ENCODE assay signal across 23 mouse cellular contexts in the genomic region with DNA sequence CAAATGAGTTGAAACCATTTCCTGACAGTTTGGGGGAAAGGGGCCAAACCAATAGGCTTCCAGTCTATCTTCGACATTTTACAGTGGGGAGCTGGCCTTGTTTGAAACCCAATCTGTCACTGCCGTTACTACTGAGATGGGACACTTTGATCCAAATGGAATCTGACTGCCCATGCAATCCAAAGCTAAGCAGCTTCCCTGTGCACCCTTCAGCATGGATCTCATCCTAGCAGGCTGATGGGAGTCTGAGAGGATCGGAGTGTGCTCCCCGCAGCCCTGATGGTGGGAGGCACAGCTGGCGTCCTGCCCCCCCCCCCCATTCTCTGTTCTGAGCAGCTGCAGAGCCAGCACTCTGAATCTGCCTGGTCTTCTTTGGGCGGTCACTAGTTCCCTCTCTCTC.
A peak's percentile ranks its signal among the peaks of the same experiment; 100 is the strongest.
DNase-seq lines count a peak whose midpoint lies in the region; ATAC-seq and TF ChIP-seq lines count a peak whose summit lies in the region.
"Had no signal": no experiment of that assay in that cellular context is flagged by ENCODE, and none has a peak within 500 bp of the region (broad histone marks: within the 10 kb centered on the region; RNA-seq: fewer than 3 reads in every experiment).

No protein-coding gene starts in this region.

- no peak overlapping the region for H3K9ac ChIP-seq in forebrain, embryonic 11.5 days (ENCODE audit: low read length)
- H3K9ac ChIP-seq in forebrain, embryonic 14.5 days (ENCODE audit: low read length) = no peak overlapping the region
- no peak overlapping the region for H3K9ac ChIP-seq in midbrain, embryonic 12.5 days (replicated peaks)
- no peak overlapping the region for H3K9ac ChIP-seq in midbrain, embryonic 16.5 days (ENCODE audit: low read depth, low read length)
- peak overlapping the region; percentile 44; the same call in 1 of the 2 replicates for H3K9ac ChIP-seq in embryonic facial prominence, embryonic 13.5 days
- H3K9ac ChIP-seq in midbrain, postnatal 0 days (replicated peaks; ENCODE audit: low read length, poor library complexity, severe bottlenecking) = no peak overlapping the region
- H3K9ac ChIP-seq: embryonic facial prominence, embryonic 12.5 days; heart, embryonic 13.5 days; neural tube, embryonic 12.5 days had no signal

- no peak overlapping the region for H3K4me3 ChIP-seq in forebrain, embryonic 11.5 days (ENCODE audit: low read depth, low read length)
- H3K4me3 ChIP-seq in forebrain, embryonic 14.5 days (ENCODE audit: low read depth, low read length) = no peak overlapping the region
- no peak overlapping the region for H3K4me3 ChIP-seq in midbrain, embryonic 12.5 days
- H3K4me3 ChIP-seq in midbrain, embryonic 16.5 days (ENCODE audit: low read depth, low read length) = no peak overlapping the region
- no peak overlapping the region for H3K4me3 ChIP-seq in embryonic facial prominence, embryonic 13.5 days
- no peak overlapping the region for H3K4me3 ChIP-seq in midbrain, postnatal 0 days (ENCODE audit: low read depth, low read length)
- H3K4me3 ChIP-seq: embryonic facial prominence, embryonic 12.5 days; heart, embryonic 13.5 days; left cerebral cortex, adult 2 months; neural tube, embryonic 12.5 days had no signal

- peak; percentile 30 for DNase-seq in forebrain, embryonic 11.5 days (ENCODE audit: low spot score)
- DNase-seq in forebrain, embryonic 14.5 days (ENCODE audit: low spot score) = no peak
- DNase-seq in midbrain, postnatal 0 days (ENCODE audit: low spot score) = peak; percentile 86
- DNase-seq in frontal cortex, postnatal 36 days (ENCODE audit: low spot score in 2 of 2) = no peak
- DNase-seq in right cerebral cortex, postnatal 36 days (ENCODE audit: low spot score in 2 of 2) = no peak
- DNase-seq: adrenal gland, postnatal 14 days; cerebellum, adult 11-12 months; gastrocnemius, postnatal 10 days; heart, adult 18-20 months; kidney, adult 9 months; kidney, postnatal 36 days; lung, adult 2 months; lung, postnatal 36 days; right cerebral cortex, postnatal 25 days had no signal

- no peaks in the 10 kb centered on the region for H3K36me3 ChIP-seq in forebrain, embryonic 11.5 days (ENCODE audit: control insufficient read depth, insufficient read depth, low read length)
- no peaks in the 10 kb centered on the region for H3K36me3 ChIP-seq in forebrain, embryonic 14.5 days (ENCODE audit: control insufficient read depth, insufficient read depth, low read length)
- no peaks in the 10 kb centered on the region for H3K36me3 ChIP-seq in midbrain, embryonic 12.5 days
- no peaks in the 10 kb centered on the region for H3K36me3 ChIP-seq in midbrain, embryonic 16.5 days (ENCODE audit: control insufficient read depth, insufficient read depth, low read length)
- H3K36me3 ChIP-seq in embryonic facial prominence, embryonic 13.5 days = no peaks in the 10 kb centered on the region
- H3K36me3 ChIP-seq in midbrain, postnatal 0 days (ENCODE audit: insufficient read depth, low read length) = no peaks in the 10 kb centered on the region
- H3K36me3 ChIP-seq: embryonic facial prominence, embryonic 12.5 days; heart, embryonic 13.5 days; neural tube, embryonic 12.5 days had no signal

- no peak overlapping the region for H3K4me2 ChIP-seq in forebrain, embryonic 11.5 days (ENCODE audit: low read depth, low read length, severe bottlenecking)
- no peak overlapping the region for H3K4me2 ChIP-seq in forebrain, embryonic 14.5 days (ENCODE audit: low read length)
- no peak overlapping the region for H3K4me2 ChIP-seq in midbrain, embryonic 12.5 days (replicated peaks)
- no peak overlapping the region for H3K4me2 ChIP-seq in midbrain, embryonic 16.5 days (ENCODE audit: low read length)
- no peak overlapping the region for H3K4me2 ChIP-seq in embryonic facial prominence, embryonic 13.5 days
- H3K4me2 ChIP-seq in midbrain, postnatal 0 days (ENCODE audit: low read depth, low read length, poor library complexity, severe bottlenecking) = no peak overlapping the region
- H3K4me2 ChIP-seq: embryonic facial prominence, embryonic 12.5 days; heart, embryonic 13.5 days; liver, embryonic 11.5 days; neural tube, embryonic 12.5 days had no signal

- H3K27ac ChIP-seq in forebrain, embryonic 11.5 days (ENCODE audit: low read depth, low read length) = no peak overlapping the region
- H3K27ac ChIP-seq in forebrain, embryonic 14.5 days (ENCODE audit: low read depth, low read length) = no peak overlapping the region
- no peak overlapping the region for H3K27ac ChIP-seq in midbrain, embryonic 12.5 days (replicated peaks)
- H3K27ac ChIP-seq in midbrain, embryonic 16.5 days (ENCODE audit: low read length) = no peak overlapping the region
- no peak overlapping the region for H3K27ac ChIP-seq in embryonic facial prominence, embryonic 13.5 days
- H3K27ac ChIP-seq in midbrain, postnatal 0 days (ENCODE audit: low read depth, low read length) = no peak overlapping the region
- H3K27ac ChIP-seq: heart, embryonic 13.5 days; left cerebral cortex, adult 2 months; neural tube, embryonic 12.5 days had no signal

- ATAC-seq in forebrain, embryonic 11.5 days (replicated peaks; ENCODE audit: low FRiP score) = no peak
- no peak for ATAC-seq in forebrain, embryonic 14.5 days
- ATAC-seq in midbrain, embryonic 12.5 days (ENCODE audit: low FRiP score, low read depth) = peak; percentile 47; the same call in 1 of the 2 replicates
- no peak for ATAC-seq in midbrain, embryonic 16.5 days
- no peak for ATAC-seq in embryonic facial prominence, embryonic 13.5 days (ENCODE audit: insufficient number of reproducible peaks, insufficient read depth, low FRiP score, low TSS enrichment, low read depth)
- no peak for ATAC-seq in midbrain, postnatal 0 days (ENCODE audit: low FRiP score)

- TF ChIP-seq CTCF in midbrain, postnatal 0 days (IDR thresholded peaks at IDR 0.05) = no peak

- no peaks in the 10 kb centered on the region for H3K9me3 ChIP-seq in forebrain, embryonic 11.5 days (ENCODE audit: control insufficient read depth, low read length)
- no peaks in the 10 kb centered on the region for H3K9me3 ChIP-seq in forebrain, embryonic 14.5 days (replicated peaks; ENCODE audit: control insufficient read depth, low read length)
- H3K9me3 ChIP-seq in midbrain, embryonic 12.5 days = no peaks in the 10 kb centered on the region
- H3K9me3 ChIP-seq in midbrain, embryonic 16.5 days (replicated peaks; ENCODE audit: control insufficient read depth, low read length, poor library complexity, severe bottlenecking) = no peaks in the 10 kb centered on the region
- H3K9me3 ChIP-seq in embryonic facial prominence, embryonic 13.5 days = no peaks in the 10 kb centered on the region
- H3K9me3 ChIP-seq in midbrain, postnatal 0 days (ENCODE audit: low read length) = no peaks in the 10 kb centered on the region
- H3K9me3 ChIP-seq: embryonic facial prominence, embryonic 12.5 days; heart, embryonic 13.5 days; neural tube, embryonic 12.5 days had no signal

- no peaks in the 10 kb centered on the region for H3K27me3 ChIP-seq in forebrain, embryonic 11.5 days (ENCODE audit: control insufficient read depth, insufficient read depth, low read length)
- no peaks in the 10 kb centered on the region for H3K27me3 ChIP-seq in forebrain, embryonic 14.5 days (replicated peaks; ENCODE audit: control insufficient read depth, insufficient read depth, low read length)
- no peaks in the 10 kb centered on the region for H3K27me3 ChIP-seq in midbrain, embryonic 12.5 days
- H3K27me3 ChIP-seq in midbrain, embryonic 16.5 days (ENCODE audit: control insufficient read depth, insufficient read depth, low read depth, low read length) = no peaks in the 10 kb centered on the region
- H3K27me3 ChIP-seq in embryonic facial prominence, embryonic 13.5 days = no peaks in the 10 kb centered on the region
- no peaks in the 10 kb centered on the region for H3K27me3 ChIP-seq in midbrain, postnatal 0 days (ENCODE audit: insufficient read depth, low read length)
- H3K27me3 ChIP-seq: CH12.LX; embryonic facial prominence, embryonic 12.5 days; heart, embryonic 13.5 days; neural tube, embryonic 12.5 days had no signal

- 58% methylated on average over 5 of the region's 6 CpGs for WGBS in forebrain, embryonic 11.5 days
- WGBS in forebrain, embryonic 14.5 days = 49% methylated on average over 6 of the region's 6 CpGs
- whole genome bisulfite sequencing in midbrain, embryonic 12.5 days = 30% methylated on average over 6 of the region's 6 CpGs
- 27% methylated on average over 6 of the region's 6 CpGs for WGBS in midbrain, embryonic 16.5 days
- WGBS in embryonic facial prominence, embryonic 13.5 days = 29% methylated on average over 6 of the region's 6 CpGs
- 20% methylated on average over 6 of the region's 6 CpGs for WGBS in midbrain, postnatal 0 days

- peaks cover 1% of the 10 kb centered on the region; the same call in 1 of the 2 replicates for H3K4me1 ChIP-seq in forebrain, embryonic 11.5 days (replicated peaks; ENCODE audit: control insufficient read depth, insufficient read depth, low read length)
- H3K4me1 ChIP-seq in forebrain, embryonic 14.5 days (ENCODE audit: control insufficient read depth, insufficient read depth, low read length) = no peaks in the 10 kb centered on the region
- H3K4me1 ChIP-seq in midbrain, embryonic 12.5 days = peaks cover 5% of the 10 kb centered on the region
- H3K4me1 ChIP-seq in midbrain, embryonic 16.5 days (ENCODE audit: control insufficient read depth, insufficient read depth, low read length) = peaks cover 6% of the 10 kb centered on the region; the same call in 1 of the 2 replicates
- H3K4me1 ChIP-seq in embryonic facial prominence, embryonic 13.5 days = peaks cover 18% of the 10 kb centered on the region
- H3K4me1 ChIP-seq in midbrain, postnatal 0 days (ENCODE audit: insufficient read depth, low read length) = no peaks in the 10 kb centered on the region
- H3K4me1 ChIP-seq: heart, embryonic 13.5 days had no signal

Comparison
In these comparisons a context has a peak if more than half of its experiments do, and no peak if none do; other contexts are left out.
1. DNase-seq: peak in forebrain, embryonic 11.5 days (single experiment) and midbrain, postnatal 0 days (single experiment); none in forebrain, embryonic 14.5 days (single experiment), frontal cortex, postnatal 36 days (0 of 2) and right cerebral cortex, postnatal 36 days (0 of 2).